Mouse (Mus musculus): ENCODE measurements around the gene Usp19. TPM values are rescaled to one million over a fixed set of nuclear protein-coding genes. Genes with fewer than 3 reads are reported as not detected.

Gene Usp19
- polyA plus RNA-seq, 1 experiment from 2014 or later: 52.5 TPM

DNA sequence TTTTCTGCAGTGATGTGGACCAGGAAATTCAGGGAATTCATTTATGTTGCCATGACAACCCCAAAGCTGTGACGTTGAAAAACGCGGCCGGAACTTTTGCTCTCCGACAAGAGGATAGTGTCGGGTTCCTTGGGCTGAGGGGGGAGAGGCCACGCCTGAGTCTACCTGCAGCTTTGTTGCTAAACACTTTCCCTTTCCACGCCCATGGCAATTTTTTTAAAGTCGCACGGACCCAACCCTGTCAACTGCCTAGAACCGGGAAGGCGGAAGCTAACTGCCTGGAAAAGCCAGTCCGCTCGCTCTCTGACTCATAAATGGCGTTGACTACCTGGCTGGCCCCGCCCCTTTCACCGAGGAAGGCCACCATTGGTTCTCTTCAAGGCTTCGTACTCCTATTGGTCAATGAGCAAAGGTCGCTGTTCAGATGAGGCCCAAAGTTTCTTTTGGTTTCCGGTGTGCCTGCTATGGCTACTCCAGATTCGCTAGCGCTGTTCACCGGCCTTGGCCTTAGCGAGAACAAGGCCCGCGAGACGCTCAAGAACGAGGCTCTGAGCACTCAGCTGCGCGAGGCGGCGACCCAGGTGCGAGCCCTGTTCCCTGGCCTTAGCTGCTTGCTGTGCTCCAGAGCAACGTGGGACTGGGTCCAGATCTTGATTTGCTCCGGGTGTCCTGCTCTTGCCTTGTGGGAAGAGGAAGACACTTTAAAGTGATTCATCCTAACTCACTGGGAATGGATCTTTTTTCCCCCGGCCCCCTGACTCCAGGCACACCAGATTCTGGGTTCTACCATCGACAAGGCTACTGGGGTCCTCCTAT, 17.4 kb downstream of the Usp19 start, which contains the start of gene Qars:
TSS of gene Qars (plus strand) at position 88 of the 816 bp plus-strand sequence.
- peak; percentile 96 for DNase-seq (ENCODE audit: low spot score)
- Histone ChIP-seq H3K4me1 (ENCODE audit: control insufficient read depth, insufficient read depth, low read length) (peaks cover 3% of the 10 kb centered on the region), H3K9ac (replicated peaks; ENCODE audit: low read length) (peak within 1 kb of the TSS; percentile 61), H3K4me3 (ENCODE audit: low read depth, low read length) (peak within 1 kb of the TSS; percentile 54), H3K27ac (replicated peaks; ENCODE audit: low read depth, low read length) (no peak within 1 kb of the TSS), H3K4me2 (ENCODE audit: low read depth, low read length) (peak within 1 kb of the TSS; percentile 70), H3K36me3 (replicated peaks; ENCODE audit: control insufficient read depth, insufficient read depth, low read depth, low read length) (peaks cover 6% of the 10 kb centered on the region), H3K27me3 (ENCODE audit: control insufficient read depth, insufficient read depth, low read length) (no peaks in the 10 kb centered on the region), H3K9me3 (replicated peaks; ENCODE audit: control insufficient read depth, low read length) (no peaks in the 10 kb centered on the region)
- under 1% methylated on average over 37 of the region's 37 CpGs for WGBS
- ATAC-seq (replicated peaks; ENCODE audit: insufficient number of reproducible peaks, low FRiP score, low TSS enrichment, low read depth): peak; percentile 91

GRCm38 (mm10) chr9:108508776-108509175, 18.4 kb downstream of the Usp19 start:
- ATAC-seq (replicated peaks; ENCODE audit: insufficient number of reproducible peaks, low FRiP score, low TSS enrichment, low read depth): no peak
- DNase-seq (ENCODE audit: low spot score): no peak
- Histone ChIP-seq H3K36me3 (replicated peaks; ENCODE audit: control insufficient read depth, insufficient read depth, low read depth, low read length) (peaks cover 12% of the 10 kb centered on the region), H3K27ac (replicated peaks; ENCODE audit: low read depth, low read length) (no peak overlapping the region), H3K9me3 (replicated peaks; ENCODE audit: control insufficient read depth, low read length) (no peaks in the 10 kb centered on the region), H3K27me3 (ENCODE audit: control insufficient read depth, insufficient read depth, low read length) (no peaks in the 10 kb centered on the region), H3K4me1 (ENCODE audit: control insufficient read depth, insufficient read depth, low read length) (peaks cover 3% of the 10 kb centered on the region), H3K9ac (replicated peaks; ENCODE audit: low read length) (peak overlapping the region; percentile 61; the same call in 1 of the 2 replicates), H3K4me2 (ENCODE audit: low read depth, low read length) (peak overlapping the region; percentile 70), H3K4me3 (ENCODE audit: low read depth, low read length) (peak overlapping the region; percentile 54)
- WGBS: 84% methylated on average over 7 of the region's 7 CpGs

- peak within 1 kb of the TSS; percentile 89 for H3K4me3 ChIP-seq (ENCODE audit: low read depth, low read length)
- no peaks in the 10 kb centered on the region; the same call in 1 of the 2 replicates for H3K4me1 ChIP-seq (ENCODE audit: control insufficient read depth, insufficient read depth, low read length)
- peak; percentile 96 for ATAC-seq (replicated peaks; ENCODE audit: insufficient number of reproducible peaks, low FRiP score, low TSS enrichment, low read depth)
- peak within 1 kb of the TSS; percentile 99 for H3K27ac ChIP-seq (replicated peaks; ENCODE audit: low read depth, low read length)
- no peaks in the 10 kb centered on the region for H3K27me3 ChIP-seq (ENCODE audit: control insufficient read depth, insufficient read depth, low read length)
- peak; percentile 99 for DNase-seq (ENCODE audit: low spot score)
- peak within 1 kb of the TSS; percentile 87 for H3K4me2 ChIP-seq (ENCODE audit: low read depth, low read length)
- peak within 1 kb of the TSS; percentile 98 for H3K9ac ChIP-seq (replicated peaks; ENCODE audit: low read length)
- WGBS: 1% methylated on average over 55 of the region's 55 CpGs
- peaks cover 13% of the 10 kb centered on the region for H3K36me3 ChIP-seq (replicated peaks; ENCODE audit: control insufficient read depth, insufficient read depth, low read depth, low read length)
- H3K9me3 ChIP-seq (replicated peaks; ENCODE audit: control insufficient read depth, low read length): no peaks in the 10 kb centered on the region
Measured at GRCm38 (mm10) chr9:108516380-108517251, 26.2 kb downstream of the Usp19 start, which contains the start of gene Qrich1. Qrich1 (plus strand) TSS chr9:108516806.

GRCm38 (mm10) chr9:108517253-108517930, 27.0 kb downstream of the Usp19 start:
- no peaks in the 10 kb centered on the region for H3K9me3 ChIP-seq (replicated peaks; ENCODE audit: control insufficient read depth, low read length)
- peak; percentile 87 for DNase-seq (ENCODE audit: low spot score)
- peak overlapping the region; percentile 51 for H3K4me2 ChIP-seq (ENCODE audit: low read depth, low read length)
- H3K4me3 ChIP-seq (ENCODE audit: low read depth, low read length): peak overlapping the region; percentile 89
- peak; percentile 80 for ATAC-seq (replicated peaks; ENCODE audit: insufficient number of reproducible peaks, low FRiP score, low TSS enrichment, low read depth)
- no peaks in the 10 kb centered on the region for H3K27me3 ChIP-seq (ENCODE audit: control insufficient read depth, insufficient read depth, low read length)
- peak overlapping the region; percentile 99 for H3K27ac ChIP-seq (replicated peaks; ENCODE audit: low read depth, low read length)
- WGBS: under 1% methylated on average over 83 of the region's 95 CpGs
- H3K4me1 ChIP-seq (ENCODE audit: control insufficient read depth, insufficient read depth, low read length): no peaks in the 10 kb centered on the region; the same call in 1 of the 2 replicates
- H3K36me3 ChIP-seq (replicated peaks; ENCODE audit: control insufficient read depth, insufficient read depth, low read depth, low read length): peaks cover 13% of the 10 kb centered on the region
- H3K9ac ChIP-seq (replicated peaks; ENCODE audit: low read length): peak overlapping the region; percentile 98

GRCm38 (mm10) chr9:108517931-108518332, 27.5 kb downstream of the Usp19 start:
- Histone ChIP-seq H3K9ac (replicated peaks; ENCODE audit: low read length) (peak overlapping the region; percentile 98), H3K27me3 (ENCODE audit: control insufficient read depth, insufficient read depth, low read length) (no peaks in the 10 kb centered on the region), H3K9me3 (replicated peaks; ENCODE audit: control insufficient read depth, low read length) (no peaks in the 10 kb centered on the region), H3K4me1 (ENCODE audit: control insufficient read depth, insufficient read depth, low read length) (no peaks in the 10 kb centered on the region; the same call in 1 of the 2 replicates), H3K27ac (replicated peaks; ENCODE audit: low read depth, low read length) (peak overlapping the region; percentile 99), H3K4me3 (ENCODE audit: low read depth, low read length) (peak overlapping the region; percentile 89), H3K4me2 (ENCODE audit: low read depth, low read length) (peak overlapping the region; percentile 51), H3K36me3 (replicated peaks; ENCODE audit: control insufficient read depth, insufficient read depth, low read depth, low read length) (peaks cover 10% of the 10 kb centered on the region)
- DNase-seq (ENCODE audit: low spot score) (peak; percentile 71), ATAC-seq (replicated peaks; ENCODE audit: insufficient number of reproducible peaks, low FRiP score, low TSS enrichment, low read depth) (peak; percentile 36; the same call in 1 of the 2 replicates)
- under 1% methylated on average over 13 of the region's 13 CpGs for WGBS

DNA sequence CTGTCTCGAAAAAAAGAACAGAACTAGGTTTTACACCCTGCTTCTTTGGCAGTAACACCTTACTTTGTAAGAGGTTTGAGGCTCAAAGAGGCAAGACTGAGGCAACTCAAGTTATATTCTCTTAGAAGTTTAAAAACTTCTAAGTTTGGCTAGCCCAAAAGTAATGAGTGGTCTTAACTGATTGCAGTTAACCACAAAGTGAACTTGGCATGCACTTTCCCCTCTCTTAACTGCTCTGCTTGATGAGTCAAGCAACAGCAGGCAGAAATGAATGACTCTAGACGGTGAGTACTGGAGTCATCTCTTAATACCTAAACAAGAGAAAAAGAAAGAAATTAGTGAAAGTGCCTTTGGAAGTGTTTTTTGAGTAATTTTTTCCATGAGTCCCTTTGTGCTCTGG, 31.2 kb downstream of the Usp19 start:
- no peaks in the 10 kb centered on the region for H3K27me3 ChIP-seq (ENCODE audit: control insufficient read depth, insufficient read depth, low read length)
- no peak for DNase-seq (ENCODE audit: low spot score)
- WGBS: 82% methylated on average over 2 of the region's 2 CpGs
- ATAC-seq (replicated peaks; ENCODE audit: insufficient number of reproducible peaks, low FRiP score, low TSS enrichment, low read depth): no peak
- H3K9me3 ChIP-seq (replicated peaks; ENCODE audit: control insufficient read depth, low read length): no peaks in the 10 kb centered on the region
- no peak overlapping the region for H3K27ac ChIP-seq (replicated peaks; ENCODE audit: low read depth, low read length)
- H3K9ac ChIP-seq (replicated peaks; ENCODE audit: low read length): no peak overlapping the region
- H3K4me3 ChIP-seq (ENCODE audit: low read depth, low read length): no peak overlapping the region
- no peaks in the 10 kb centered on the region for H3K4me1 ChIP-seq (ENCODE audit: control insufficient read depth, insufficient read depth, low read length)
- no peak overlapping the region for H3K4me2 ChIP-seq (ENCODE audit: low read depth, low read length)
- no peaks in the 10 kb centered on the region for H3K36me3 ChIP-seq (replicated peaks; ENCODE audit: control insufficient read depth, insufficient read depth, low read depth, low read length)

- 97% methylated on average over 4 of the region's 4 CpGs for WGBS
- Histone ChIP-seq H3K4me3 (ENCODE audit: low read depth, low read length) (no peak overlapping the region), H3K27me3 (ENCODE audit: control insufficient read depth, insufficient read depth, low read length) (no peaks in the 10 kb centered on the region), H3K4me1 (ENCODE audit: control insufficient read depth, insufficient read depth, low read length) (no peaks in the 10 kb centered on the region), H3K27ac (replicated peaks; ENCODE audit: low read depth, low read length) (no peak overlapping the region), H3K9ac (replicated peaks; ENCODE audit: low read length) (no peak overlapping the region), H3K4me2 (ENCODE audit: low read depth, low read length) (no peak overlapping the region), H3K36me3 (replicated peaks; ENCODE audit: control insufficient read depth, insufficient read depth, low read depth, low read length) (no peaks in the 10 kb centered on the region), H3K9me3 (replicated peaks; ENCODE audit: control insufficient read depth, low read length) (no peaks in the 10 kb centered on the region)
- DNase-seq (ENCODE audit: low spot score) (no peak), ATAC-seq (replicated peaks; ENCODE audit: insufficient number of reproducible peaks, low FRiP score, low TSS enrichment, low read depth) (no peak)
Measured at GRCm38 (mm10) chr9:108523341-108523740, 32.9 kb downstream of the Usp19 start.

Data from embryonic facial prominence, embryonic 11.5 days (tissue).